Mouse (Mus musculus): Measurements from ENCODE around the gene Gm9857. TPM values are rescaled to one million over a fixed set of nuclear protein-coding genes. Genes with fewer than 3 reads are reported as not detected.

Gm9857 gene
- total RNA-seq, 2 experiments from 2014 or later, result not detected

DNA sequence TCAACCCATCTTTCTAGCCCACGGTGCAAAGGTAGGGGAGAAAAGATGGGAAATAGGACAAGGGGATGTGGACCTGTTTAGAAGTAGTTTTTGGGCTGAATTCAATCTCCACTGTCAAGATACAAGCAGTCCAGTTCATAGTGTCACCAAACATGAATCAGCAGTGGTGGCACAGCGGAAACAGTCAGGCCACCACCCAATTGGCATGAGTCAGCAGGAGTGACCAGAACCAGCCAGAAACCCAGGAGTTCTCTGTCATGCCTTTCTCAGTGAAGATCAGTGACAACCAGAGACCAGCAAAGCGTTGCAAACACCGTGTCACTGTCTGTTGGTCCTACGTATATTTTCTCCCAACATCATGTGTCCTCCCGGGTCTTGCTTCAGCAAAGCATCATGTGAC, 6.7 kb downstream of the Gm9857 start:
- no peak for DNase-seq (ENCODE audit: low spot score in 2 of 2)
- intact Hi-C loops (cut with DNase I), result no loop called here

DNA sequence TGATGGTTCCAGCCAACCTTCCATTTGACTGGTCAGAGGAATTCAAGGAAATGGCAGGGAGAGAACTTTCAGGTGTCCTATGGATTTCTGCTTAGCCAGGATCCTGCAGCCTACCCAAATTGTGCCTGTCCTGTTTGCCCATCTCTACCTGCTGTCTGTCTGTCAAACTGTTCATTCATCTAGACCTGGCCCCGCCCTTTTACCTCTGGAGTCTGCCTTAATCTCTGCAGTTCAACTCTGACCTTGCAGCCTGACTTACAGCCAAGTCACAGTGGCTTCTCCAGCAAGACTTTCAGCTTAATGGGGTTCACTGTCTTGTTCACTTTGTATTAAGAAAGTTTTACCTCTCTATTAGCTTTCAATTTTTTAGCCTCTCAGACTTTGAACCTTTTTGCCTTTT, 13.9 kb downstream of the Gm9857 start:
- intact Hi-C loops (cut with DNase I), result no loop called here
- DNase-seq (ENCODE audit: low spot score in 2 of 2), result no peak

DNA sequence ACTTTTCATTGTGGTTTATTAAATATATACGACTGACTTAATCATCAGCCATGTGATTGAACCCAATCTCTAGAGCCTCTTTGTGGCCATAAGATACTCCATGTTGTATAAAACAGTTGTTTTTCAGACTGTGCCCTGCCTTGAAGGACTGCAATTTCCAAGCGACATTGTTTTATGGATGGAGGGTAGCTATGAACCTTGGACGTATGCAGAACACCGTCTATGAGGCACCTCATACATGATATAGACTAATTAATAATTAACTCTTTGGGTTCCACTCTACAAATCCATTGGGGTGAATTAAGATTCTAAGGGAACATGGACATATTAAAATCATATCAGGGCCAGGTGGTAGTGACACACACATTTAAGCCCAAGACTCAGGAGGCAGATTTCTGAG, 14.6 kb downstream of the Gm9857 start:
- intact Hi-C loops (cut with DNase I), result no loop called here
- DNase-seq (ENCODE audit: low spot score in 2 of 2), result no peak

DNA sequence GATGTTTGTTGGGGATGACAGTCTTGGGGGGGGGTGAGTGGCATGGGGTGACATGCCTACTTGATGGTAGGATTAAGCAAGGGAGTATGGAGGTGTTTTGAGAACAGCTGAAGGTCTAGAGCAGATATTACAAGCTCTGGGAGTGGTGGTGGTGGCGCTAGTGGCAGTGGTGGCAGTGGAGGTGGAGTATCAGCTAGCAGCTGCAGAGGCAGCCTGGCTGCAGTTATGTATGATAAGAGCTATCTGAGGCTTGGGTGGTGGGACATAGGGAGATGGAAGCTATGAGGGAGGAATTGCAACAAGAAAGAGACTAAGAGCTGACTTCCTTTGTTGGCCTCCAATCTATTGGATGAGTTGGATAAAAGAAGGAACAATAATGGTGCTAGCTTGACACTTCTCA, 18.4 kb downstream of the Gm9857 start:
- no peak for DNase-seq (ENCODE audit: low spot score in 2 of 2)
- intact Hi-C loops (cut with DNase I), result no loop called here

DNA sequence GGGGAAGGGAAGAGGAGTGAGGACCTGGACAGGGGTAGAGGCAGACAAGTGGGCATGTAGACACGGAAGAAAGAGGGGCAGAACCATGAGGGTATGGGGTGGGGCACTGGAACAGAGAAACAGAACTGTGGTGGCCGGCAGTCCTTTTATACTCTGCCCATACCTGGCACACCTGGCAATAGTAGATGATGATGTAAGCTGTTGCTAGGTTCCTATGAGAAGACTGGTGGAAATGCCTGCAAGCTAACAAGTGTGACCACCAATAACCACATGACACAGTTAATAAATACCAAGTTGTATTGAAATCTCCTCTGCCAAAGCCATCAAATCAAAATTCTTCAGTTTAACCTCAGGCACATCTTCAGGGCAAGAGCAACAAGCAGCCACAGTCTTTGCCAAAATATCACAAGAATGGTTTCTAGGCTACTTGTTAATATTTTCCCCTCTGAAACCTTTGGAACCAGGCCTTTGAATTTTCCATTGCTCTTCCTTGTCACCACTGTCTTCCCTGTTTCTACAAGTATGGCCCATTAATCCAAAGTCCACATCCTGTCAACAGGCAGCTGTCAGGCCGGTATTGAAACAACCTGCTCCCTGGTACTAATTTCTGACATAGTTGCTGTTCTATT, 19.7 kb downstream of the Gm9857 start:
- intact Hi-C loops (cut with DNase I), result no loop called here
- no peak for DNase-seq (ENCODE audit: low spot score in 2 of 2)

DNA sequence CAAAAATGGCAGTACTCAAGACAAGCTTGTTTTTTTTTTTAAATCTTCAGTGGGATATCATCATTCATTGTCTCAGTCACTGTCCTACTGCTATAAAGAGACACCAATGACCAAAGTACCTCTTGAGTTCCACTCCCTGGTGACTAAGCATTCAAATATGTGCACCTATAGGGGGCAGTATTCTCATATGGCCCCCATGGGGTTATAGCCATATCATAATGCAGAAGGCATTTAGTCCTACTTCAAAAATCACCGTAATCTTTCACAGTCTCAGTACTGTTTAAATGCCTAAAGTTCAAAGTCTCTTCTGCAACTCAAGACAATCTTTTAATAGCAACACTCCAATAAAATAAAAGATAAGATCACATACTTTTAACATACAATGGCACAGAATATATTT, 21.4 kb downstream of the Gm9857 start:
- DNase-seq (ENCODE audit: low spot score in 2 of 2), result no peak
- intact Hi-C loops (cut with DNase I), result no loop called here

DNA sequence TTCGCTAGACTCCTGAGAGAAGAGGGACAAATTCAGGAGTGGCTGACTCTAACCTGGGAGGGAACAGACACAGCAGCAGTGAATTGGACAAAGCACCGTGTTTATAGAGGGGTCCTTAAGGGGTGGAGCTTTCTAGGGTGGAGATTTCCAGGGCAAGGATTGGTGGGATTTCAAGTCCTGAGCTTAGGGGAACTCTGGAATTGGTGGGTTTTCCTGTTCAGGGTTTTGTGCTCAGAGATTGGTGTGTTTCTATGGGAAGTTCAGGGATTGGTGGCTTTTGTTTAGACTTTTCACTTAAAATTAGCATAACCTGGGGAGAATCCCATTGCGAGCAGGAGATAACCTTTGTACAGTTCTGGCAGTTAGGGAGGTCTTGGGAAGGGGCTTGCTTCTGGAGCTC, 22.3 kb downstream of the Gm9857 start:
- intact Hi-C loops (cut with DNase I), result no loop called here
- DNase-seq (ENCODE audit: low spot score in 2 of 2), result no peak

DNA sequence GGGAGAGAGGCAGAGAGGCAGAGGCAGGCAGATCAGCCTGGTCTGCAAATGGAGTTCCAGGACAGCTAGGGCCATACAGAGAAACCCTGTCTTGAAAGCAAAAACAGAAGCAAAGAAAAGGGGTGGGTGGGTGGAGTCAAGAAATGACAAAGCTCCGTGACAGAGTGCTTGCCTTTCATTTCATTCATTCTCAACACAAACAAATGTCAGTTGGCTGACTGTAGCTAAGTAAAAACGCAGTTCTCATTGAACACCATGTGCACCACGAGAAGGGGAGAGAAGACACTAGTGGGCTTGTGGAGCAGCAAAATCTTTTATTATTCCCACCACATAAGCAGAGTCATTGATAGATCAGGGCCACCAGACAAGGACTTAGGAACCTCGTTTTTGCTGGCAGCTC, 23.4 kb downstream of the Gm9857 start:
- DNase-seq (ENCODE audit: low spot score in 2 of 2), result no peak
- intact Hi-C loops (cut with DNase I), result no loop called here

DNA sequence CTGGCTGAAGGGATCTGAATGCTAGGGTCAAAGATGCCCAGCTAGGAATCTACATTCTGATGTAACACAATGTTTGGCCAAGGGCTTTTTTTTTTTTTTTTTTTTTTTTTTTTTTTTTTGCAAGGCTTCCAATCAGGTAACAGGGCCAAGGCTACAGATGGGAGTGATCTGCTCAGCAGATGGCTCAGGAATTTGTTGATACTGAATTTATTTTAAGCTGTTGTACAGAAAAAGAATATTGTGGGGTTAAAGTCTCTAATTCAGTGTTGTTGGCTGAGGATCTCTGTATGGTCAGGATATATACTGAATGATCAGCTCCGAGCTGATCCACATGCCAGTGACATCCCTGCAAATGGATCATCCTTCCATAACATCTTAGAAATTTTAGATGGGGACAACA, 24.2 kb downstream of the Gm9857 start:
- DNase-seq (ENCODE audit: low spot score in 2 of 2), result no peak
- intact Hi-C loops (cut with DNase I), result no loop called here

DNA sequence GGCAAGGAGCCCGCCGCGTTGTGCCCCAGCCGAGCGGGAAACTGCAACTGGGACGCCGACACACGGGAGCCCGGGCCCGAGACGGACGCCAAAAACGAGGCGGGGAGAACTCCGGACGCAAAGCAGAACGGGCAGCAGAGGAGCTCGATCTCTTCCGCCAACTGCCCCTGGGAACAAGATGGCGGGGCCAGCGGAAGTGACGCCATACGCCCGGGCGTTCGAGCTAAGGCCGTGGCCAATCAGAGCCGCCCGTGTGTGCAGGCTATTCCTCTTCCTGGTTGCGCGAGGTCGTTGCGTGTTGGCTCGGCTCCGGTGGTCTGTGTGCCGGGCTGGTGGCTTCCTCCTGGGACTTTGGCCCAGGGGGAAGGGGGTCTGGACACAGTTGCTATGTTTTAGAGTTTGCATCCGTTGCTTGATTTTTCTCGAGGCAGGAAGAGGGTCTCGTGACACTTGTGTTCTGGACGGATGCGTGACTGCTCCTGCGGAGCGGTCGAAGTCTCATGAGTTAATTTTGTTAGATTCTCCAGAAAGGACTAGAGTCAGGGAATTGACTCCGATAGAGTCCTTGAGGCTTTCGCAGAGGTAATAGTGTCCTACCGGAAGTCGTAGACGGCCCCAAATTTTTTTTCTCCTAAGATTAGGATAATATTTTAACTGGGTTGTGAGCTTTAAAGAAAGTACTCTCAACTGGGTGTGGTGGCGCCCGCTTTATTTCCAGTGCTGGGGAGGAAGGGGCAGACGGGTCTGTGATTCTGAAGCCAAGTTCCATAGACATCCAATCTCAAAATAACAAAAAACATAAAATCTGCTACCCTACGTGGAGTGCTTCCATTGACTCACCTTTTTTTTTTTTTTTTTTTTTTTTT, 28.5 kb downstream of the Gm9857 start, which contains the start of gene Prpf38b:
TSS of gene Prpf38b (minus strand) at position 180 of the 866 bp plus-strand sequence.
- intact Hi-C loops (cut with DNase I), result loop anchor here (5.0 kb wide), 2 partner anchors 69 to 116 kb away; partner anchors contain the start of genes Fam102b and Stxbp3
- peak; percentile 96 to 97 for DNase-seq (ENCODE audit: low spot score in 2 of 2)

DNA sequence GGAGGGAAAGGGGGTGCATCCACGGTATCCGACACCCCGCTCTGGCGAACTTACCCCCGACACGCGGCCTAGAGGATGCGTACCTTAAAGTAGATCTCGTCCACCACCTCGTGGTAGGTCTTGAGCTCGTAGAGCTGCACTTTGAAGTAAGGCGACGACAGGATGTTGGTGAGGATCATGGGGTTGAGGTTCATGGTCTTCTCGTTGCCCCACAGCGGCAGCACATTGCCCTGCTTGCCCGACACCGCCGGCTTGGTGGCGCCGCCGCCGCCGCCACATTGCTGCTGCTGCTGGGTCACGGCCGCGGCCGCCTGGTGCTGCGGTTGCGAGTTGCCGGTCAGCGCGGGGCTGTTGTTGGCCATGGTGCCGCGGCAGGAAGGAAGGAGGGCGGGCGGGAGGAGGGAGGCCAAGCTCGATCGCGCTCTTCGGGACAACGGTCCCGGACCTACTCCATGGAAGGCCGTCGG, 29.1 kb downstream of the Gm9857 start:
- intact Hi-C loops (cut with DNase I), result loop anchor here (5.0 kb wide), 2 partner anchors 69 to 116 kb away; partner anchors contain the start of genes Fam102b and Stxbp3
- DNase-seq (ENCODE audit: low spot score in 2 of 2), result peak; percentile 61 to 76

DNA sequence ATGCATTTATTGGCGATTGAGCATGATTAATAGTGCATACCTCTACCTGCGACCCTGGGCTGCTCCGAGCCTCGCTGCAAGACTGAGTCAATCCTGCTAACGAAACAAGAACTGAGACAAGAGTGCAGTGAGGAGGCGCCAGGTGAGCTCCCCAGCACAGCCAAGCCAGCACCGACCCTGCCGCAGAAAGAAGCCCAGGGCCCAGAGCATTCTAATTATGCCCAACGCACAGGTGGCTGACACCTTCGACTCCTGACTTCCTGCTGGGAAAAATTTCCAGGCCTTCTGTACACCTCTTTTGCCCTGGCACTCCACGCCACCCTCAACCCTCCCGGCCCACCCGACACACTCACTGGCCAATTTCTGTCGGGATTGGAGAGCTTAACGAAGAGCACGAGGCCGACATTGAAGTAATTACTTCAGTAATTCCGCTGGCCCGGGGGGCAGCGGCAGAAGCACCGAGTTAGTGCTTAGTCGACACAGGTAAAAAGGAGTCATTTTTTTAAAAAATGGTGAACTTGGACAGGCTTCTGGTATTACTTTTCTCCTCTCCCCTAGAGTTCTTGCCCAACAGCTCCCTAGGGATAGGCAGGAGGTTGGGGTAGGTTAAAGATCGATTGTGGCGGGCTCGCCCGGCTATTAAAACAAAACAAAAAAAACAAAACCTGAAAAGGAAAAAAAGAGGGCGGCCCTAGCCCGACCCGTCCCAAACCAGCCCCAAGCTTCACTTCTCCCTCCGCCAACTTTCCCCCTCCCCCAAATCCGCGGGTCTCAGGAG, 29.8 kb downstream of the Gm9857 start:
- DNase-seq (ENCODE audit: low spot score in 2 of 2), result no peak
- intact Hi-C loops (cut with DNase I), result loop anchor here (5.0 kb wide), 2 partner anchors 68 to 117 kb away; partner anchors contain the start of genes Fam102b and Stxbp3

DNA sequence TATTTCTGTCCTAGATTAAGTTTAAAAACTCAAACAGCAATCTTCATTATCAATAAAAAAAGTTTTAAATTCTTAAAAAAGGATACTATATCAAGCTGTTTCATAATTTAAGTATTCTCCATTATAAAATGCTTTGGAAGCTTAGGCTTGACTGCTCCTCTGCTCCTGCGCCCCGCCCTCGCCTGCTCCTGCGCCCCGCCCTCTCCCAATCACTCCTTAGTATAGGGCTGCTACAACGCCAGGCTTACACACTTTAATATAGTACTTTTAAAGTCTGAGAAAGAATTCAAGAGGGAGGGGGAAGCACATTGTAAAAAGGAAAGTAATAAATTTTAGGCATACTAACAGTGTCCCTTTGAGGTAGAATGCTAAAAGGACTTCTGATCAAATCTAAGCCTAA, 37.3 kb downstream of the Gm9857 start:
- no peak for DNase-seq (ENCODE audit: low spot score in 2 of 2)
- intact Hi-C loops (cut with DNase I), result no loop called here

DNA sequence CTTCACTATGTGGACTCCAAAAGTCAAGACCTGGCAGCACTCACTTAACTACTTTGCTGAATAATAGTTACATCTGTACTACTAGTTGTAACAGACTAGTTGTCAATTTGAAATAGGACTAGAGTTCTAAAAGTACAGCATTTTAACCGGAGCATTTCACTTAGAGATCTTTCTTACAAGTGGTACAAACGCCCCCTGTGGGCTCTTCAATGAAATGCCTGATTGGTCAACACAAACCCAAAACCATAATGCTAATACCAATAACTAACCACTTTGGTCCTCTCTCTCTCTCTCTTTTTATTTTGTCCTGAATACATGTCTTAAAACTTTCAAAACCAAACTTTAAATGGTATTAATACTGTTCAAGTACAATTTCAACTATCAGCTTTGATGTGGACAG, 38.2 kb downstream of the Gm9857 start:
- no peak for DNase-seq (ENCODE audit: low spot score in 2 of 2)
- intact Hi-C loops (cut with DNase I), result no loop called here

DNA sequence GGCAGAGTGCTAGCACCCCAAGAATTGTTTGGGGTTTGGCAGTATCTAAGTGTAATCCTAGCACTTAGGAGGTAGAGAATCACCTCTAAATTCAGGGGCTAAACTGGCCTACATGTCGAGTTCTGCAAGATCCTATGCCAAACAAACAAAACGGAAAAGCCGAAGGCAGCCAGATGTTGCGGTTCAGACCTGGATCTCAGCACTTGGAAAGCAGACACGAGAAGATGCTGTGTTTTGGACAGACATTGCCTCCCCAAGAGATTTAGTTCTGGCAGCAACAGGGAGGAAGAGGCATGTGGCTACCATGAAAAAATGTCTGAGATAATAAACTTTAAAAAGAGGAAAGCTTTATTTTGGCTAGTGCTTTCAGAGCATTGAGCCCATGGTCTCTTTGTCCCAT, 39.6 kb downstream of the Gm9857 start:
- intact Hi-C loops (cut with DNase I), result no loop called here
- DNase-seq (ENCODE audit: low spot score in 2 of 2), result no peak

DNA sequence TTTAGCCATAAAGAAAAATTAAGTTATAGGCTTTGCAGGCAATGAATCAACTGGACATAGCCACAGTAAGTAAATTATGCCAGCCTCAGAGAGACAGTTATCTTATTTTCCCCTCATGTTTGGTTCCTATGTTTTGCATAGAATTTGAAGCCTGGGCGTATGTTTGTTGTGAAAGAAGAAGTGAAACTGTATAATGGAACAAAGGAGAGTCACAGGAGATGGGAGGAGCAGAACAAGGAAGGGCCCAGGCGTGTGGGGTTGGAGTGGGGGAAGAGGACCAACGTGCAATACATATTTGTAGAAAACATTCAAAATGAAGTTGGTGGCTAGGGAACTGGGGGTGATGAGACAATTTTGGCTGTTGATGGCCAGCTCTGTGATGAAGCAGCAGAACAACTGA, 40.1 kb downstream of the Gm9857 start:
- DNase-seq (ENCODE audit: low spot score in 2 of 2), result no peak
- intact Hi-C loops (cut with DNase I), result no loop called here

DNA sequence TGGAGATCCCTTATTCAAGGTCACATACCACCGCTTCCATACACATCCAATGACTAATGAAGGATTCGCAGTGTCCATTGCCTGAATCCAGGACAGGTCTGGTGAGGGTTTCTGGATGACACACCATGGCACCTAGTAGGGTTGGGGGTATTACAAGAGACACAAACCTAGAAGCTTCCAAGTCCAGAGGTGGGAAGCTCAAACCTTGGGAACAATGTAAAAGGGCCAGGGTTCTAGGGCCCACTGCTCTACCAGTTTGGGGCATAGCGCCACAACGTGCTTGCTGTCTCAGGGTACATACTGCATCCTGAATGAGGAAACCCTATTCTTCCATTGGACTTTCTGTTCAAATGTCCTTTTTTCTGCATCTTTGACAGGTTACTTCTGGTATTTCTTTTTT, 41.6 kb downstream of the Gm9857 start:
- intact Hi-C loops (cut with DNase I), result no loop called here

DNA sequence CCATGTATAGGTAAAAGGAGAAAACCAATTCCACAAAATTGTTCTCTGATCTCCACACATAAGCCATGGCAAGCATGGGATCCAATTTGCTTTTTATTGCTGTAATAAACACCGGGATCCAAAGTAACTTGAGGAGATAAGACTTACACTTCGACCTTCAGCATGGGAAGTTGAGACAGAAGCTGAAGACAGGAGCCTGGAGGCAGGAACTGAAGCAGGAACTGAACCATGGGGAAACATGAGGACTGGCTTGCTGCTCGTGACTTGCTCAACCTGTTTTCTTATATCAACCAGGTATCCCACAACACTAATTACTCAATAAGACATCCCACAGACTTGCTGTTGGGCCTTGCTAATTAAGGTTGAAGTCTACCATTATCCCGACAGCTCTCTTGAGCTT, 47.3 kb downstream of the Gm9857 start:
- intact Hi-C loops (cut with DNase I), result no loop called here
- DNase-seq (ENCODE audit: low spot score in 2 of 2), result no peak

More for the DNA sequence above, 41.6 kb downstream of the Gm9857 start:
- no peak for DNase-seq (ENCODE audit: low spot score in 2 of 2)

DNA sequence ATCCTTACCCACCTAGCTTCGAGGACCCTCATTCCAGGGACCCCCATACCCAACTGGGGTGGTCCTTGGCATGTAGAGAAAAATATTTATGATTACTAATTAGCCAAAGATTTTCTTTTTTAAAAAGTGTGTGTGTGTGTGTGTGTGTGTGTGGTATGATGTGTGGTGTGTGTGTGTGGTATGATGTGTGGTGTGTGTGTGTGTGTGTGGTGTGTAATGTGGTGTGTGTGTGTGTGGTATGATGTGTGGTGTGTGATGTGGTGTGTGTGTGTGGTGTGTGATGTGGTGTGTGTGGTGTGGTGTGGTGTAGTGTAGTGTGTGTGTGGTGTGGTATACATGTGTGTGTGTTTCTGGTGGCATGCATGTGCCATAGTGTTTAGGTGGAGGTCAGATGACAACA, 48.2 kb downstream of the Gm9857 start:
- no peak for DNase-seq (ENCODE audit: low spot score in 2 of 2)
- intact Hi-C loops (cut with DNase I), result no loop called here
